Mouse (Mus musculus): ENCODE data around the gene Adarb1. TPM values are rescaled to one million over a fixed set of nuclear protein-coding genes. Genes with fewer than 3 reads are reported as not detected.
A peak's percentile ranks its signal among the peaks of the same experiment; 100 is the strongest.

Gene Adarb1
- polyA plus RNA-seq, 2 experiments from 2014 or later = 0.71 to 1.0 TPM

DNA sequence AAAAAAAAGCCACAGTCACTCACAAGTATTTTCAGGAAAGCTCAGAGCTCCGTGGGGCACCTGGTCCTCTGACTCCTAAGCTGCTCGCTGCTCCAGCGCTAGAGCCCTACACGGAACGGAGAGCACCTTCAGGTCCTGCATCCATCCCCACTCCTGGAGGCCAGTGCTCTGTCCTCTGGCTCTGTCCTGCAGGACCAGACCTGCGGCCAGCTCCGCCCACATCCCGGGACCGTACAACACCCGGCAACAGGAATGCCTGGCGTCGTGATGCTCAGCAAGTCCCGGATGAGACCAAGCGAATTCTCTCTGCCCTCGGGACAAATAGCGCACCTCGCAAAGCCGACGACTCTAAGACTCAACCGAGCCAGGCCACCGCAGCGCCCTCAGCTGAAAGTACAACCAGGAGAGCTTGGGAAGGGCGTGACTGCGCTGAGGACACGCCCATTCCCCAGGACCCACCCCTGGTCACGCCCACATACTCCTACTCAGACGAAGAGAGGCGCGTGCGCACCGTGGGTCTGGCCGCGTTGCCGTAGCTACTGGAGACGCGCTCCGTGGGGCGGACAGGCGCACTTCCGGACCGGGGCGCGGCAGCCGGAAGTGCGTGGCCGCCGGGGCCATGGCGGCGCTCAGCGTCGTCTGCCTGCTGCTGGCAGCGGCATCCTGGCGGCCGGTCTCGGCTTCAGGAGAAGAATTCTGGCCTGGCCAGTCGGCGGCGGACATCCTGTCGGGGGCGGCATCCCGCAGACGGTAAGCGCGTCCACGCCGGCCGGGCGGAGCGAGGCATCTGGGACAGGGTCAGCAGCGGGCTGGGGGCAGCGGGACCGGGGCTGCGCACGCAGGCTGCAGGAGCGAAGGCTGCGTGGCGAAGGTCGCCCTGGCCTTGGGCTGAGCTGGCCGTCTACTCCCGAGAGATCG is 159.1 kb downstream of the Adarb1 start, which contains the start of gene Pofut2:
Pofut2 (plus strand) TSS at position 515 of the 918 bp plus-strand sequence.
- peak; percentile 95 for ATAC-seq

DNA sequence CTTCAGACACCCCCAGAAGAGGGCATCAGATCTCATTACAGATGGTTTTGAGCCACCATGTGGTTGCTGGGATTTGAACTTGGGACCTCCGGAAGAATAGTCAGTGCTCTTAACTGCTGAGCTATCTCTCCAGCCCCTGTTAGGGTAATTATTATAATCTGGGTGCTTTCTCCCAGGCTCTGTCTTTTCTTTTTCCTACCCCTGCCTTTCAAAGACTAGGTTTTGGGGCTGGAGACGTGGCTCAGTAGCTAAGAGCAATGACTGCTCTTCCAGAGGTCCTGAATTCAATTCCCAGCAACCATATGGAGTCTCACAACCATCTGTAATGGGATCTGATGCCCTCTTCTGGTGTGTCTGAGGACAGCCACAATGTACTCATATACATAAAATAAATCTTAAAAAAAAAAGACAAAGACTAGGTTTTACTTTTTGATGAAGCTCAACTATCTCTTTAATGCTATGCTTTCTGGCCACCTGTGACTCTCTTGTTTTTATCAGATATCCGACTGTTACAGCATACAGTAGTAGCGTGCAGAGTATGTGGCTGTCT is 160.0 kb downstream of the Adarb1 start:
- no peak for ATAC-seq

DNA sequence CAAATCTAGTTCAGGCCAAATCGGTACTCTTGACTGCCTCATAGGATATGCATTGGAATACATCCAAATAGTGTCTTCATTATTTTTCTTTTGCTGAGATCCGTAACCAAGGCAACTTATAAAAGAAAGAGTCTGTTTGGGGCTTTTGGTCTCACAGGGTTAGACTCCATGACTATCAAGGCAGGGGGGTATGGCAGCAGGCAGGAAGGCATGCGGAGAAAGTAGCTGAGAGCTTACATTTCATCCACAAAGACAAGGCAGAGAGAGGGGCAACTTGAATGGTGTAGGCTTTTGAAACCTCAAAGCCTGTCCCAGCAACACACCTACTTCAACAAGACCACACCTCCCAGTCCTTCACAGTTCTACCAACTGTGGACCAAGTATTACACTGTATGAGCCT is 162.4 kb downstream of the Adarb1 start:
- no peak for ATAC-seq

DNA sequence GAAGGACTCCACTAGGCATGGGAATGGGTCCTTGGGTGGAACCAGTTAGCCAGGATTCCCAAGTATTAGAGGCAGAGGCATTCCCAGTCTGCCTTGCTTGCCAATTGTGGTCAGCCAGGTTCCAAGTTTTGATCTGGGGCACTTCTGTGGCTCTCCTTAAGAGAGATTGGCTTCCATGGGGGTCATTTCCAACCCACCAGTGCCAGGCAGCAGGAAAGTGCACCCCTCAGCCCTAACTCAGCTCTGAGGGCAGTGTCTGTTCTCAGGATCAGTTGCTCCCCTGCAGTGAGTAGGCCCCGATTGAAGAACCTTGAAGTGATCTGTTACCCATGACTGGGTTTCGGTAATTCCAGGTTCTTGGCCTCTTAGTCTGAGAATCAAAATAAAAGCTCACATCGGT is 162.8 kb downstream of the Adarb1 start:
- no peak for ATAC-seq

DNA sequence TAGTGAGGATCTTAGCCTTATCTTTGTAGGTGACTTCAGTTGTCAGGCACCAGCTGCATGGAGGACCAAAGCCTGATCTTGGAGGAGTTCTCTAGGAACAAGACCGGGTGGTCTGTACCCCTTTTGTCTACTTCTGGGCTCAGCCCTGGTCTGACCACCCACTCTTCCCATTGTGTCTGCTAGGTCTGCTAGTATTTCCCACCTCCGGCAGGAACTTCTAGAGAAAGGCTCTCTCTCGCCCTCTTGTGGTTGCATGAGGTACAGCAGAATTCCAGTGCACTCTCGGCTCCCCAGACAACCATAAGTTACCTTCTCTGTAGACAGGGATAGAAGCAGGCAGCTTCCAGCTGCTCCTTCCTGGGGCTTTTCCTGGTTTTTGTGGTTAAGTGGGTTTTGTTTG is 165.3 kb downstream of the Adarb1 start:
- peak; percentile 59 for ATAC-seq

DNA sequence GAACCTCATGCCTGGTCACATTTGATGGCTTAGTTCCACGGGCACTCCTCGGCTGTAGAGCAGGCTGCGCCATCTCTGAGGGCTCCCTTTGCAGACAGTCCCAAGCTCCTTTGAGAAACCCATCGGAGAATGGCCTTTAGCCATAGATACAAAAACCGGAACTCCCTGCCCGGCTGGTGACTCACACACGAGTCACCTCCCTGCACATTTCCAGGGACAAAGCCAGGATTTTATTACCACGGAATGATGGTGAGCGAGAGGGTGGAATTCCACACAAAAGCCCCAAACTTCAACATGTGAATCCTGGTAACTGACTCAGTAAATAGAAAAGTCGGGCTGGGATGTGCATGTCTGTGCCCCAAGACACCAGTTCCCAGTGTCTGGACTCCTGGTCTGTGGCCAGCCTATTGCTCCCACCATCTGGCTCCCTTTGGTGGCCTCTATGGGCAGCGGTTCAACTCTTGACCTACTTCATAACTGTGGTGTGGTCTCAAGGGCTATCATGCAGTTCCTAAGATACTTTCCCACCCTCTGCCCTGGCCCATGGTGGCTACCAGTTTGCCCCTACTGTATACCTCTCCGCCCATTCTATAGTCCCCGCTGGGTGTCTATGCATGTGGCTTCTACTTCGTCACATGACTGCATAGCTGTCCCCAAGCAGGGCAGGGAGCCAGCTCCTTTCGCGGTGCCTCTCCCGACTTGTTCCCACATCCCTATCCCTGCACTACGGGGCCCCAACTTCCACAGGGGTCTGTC is 166.1 kb downstream of the Adarb1 start:
- no peak for ATAC-seq

DNA sequence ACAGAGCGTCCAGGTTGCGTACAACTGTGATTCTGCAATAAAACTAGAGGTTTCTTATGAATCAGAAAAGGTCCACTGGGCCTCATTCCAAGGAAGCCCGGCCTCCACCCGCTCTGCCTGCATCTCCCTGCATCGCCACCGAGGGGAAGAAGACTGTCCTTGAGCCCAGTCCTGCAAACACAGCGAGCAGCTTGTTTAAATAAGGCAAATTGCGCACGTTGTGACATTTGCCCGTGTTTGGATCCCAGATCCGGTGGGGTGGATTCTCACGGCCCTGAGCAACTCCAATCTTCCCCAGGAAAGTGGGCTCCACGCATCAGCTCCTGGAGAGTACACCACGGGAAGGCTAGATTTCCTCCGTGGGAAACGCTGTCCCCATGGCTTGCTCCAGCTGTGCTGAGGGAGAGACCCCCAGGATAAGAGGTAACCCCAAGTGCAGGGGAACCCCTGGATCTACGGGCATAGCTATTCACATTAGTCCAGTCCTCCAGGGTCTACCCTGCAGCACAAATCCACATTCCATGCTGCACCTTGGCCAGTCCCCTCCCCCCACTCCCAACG is 166.8 kb downstream of the Adarb1 start:
- no peak for ATAC-seq

DNA sequence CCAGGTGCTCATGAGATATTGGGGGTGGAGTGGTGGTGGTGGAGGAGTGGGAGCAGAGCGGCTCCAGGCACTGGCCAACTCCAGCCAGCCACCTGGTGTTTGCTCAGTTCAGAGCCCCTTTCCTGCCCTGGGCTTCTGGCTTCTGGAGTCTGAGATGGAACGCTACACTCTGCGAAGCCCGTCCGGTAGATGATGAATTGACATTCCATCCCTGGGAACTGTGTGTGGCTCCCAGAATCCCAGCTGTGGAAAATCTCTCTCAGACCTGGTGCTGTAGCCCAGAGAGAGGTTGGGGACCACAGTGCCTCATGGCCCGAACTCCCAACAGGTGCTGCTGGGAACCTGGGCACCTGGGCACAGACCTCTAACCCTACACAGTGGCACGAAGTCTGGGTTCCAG is 170.4 kb downstream of the Adarb1 start:
- no peak for ATAC-seq

DNA sequence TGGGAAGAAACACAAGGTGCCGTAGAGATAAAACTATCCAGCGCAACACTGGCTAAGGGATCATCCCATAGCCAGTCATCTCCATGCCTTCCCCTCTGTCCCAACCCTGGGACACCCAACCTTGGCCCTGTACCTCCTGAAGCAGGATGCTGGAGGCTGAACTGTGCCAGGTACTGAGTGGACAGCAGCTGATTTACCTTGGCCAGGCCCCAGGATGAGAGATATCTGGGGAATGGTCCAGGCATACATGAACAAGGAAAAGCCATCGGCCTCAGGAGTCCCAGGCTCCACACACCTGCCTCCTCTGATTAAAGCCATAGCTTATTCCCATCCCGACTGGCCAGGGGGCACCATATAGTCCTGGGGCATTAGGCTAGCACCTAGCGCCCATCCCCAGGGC is 171.0 kb downstream of the Adarb1 start:
- no peak for ATAC-seq

DNA sequence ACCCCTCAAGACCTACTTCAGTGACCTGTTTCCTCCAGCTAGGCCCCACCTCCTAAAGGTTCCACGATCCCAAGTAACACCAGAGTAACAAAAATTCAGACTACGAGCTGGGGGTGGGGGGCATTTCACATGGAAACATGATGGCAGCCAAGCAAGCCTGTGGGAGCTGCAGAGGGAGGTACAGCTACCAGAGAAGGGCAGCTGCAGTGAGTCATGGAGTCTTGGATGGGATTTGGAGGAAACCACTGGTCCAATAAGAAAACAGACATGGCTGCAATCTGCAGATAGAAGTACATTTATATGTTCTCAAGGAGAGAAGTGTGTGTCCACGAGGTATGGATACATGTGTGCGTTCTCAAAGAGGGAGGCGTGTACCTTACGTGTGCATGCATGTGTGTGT is 173.3 kb downstream of the Adarb1 start:
- no peak for ATAC-seq

DNA sequence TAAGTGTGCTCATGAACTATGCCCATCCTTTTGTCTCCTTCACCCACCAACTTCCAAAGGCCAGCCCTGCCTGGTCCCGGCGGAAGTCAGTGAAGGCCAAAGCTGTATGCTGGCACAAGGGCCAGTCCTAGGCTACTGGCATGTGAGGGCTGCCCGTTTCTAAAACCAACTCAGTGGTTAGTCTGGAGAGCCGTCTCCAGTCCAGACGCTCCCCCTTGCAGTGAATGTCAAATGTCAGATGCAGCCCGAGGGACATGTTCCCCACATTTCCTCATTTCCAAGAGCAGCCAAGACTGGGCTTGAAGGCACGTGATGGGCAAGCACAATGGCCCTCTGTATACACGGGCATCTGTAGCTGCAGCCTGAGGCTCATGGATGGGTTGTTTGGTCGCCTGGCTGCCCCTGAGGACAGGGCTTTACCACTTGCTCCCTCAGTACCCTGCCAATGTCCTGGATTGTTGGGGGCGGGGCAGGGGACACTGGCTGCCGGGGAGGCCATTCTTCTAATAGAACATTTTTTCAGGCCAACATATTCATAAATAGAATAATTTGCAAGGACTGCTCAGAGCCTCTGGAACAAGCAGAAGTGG is 174.4 kb downstream of the Adarb1 start:
- no peak for ATAC-seq

DNA sequence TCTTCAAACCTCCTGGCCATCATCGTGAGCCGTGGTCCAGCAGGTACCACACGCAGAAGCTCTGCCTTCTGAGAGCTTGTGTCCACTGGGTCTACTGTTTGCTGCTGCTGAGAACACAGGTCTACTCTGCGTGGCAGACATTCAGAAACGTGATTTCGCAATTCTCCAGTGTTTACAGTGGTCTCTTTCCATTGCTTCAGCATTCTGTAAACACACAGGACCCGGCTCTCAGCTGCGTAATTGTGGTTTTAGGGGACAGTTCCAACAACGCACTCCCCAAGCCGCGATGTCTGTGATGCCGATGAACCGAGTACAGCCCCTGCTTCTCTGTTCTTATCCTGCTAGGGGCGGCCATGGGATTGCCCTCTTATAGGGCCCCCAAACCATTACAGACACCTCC is 175.2 kb downstream of the Adarb1 start:
- ATAC-seq = no peak

DNA sequence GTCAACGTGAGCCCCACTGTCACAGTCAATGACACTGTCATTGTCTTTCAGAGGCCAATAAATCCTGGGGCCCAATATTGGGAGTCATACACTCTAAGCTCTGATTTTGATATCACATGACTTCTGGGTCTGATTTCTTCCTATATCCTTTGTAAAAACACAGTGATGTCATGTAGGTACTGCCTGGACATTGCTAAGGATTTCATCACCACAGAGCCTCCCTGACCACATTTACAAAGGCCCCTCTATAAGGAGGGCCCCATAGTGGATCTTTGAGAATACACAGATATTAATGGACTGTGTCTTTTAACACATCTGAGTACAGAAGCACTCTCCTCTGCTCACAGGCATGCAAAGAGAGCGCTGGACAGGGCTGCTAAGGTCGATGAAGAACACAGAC is 175.7 kb downstream of the Adarb1 start:
- no peak for ATAC-seq

DNA sequence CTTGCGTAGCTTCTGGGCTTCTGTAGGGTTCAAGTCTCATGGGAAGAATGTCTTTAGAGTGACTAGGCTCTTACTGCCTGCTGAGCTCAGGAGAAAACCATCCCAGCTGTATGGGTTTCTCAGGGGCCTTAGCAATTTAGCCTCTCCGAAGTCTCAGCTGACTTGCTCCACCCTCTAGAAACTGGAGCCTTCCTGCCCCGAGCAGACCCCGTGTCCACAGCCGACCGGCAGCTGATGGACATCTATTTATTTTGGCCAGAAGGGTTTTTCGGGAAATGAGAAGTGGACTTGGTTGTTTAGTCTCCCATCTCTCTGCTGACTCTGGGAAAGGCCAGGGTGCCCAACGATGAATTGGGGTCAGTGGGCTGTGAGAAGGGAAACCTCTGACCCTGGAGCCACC is 177.3 kb downstream of the Adarb1 start:
- no peak for ATAC-seq

Other genes starting within 250 kb of the Adarb1 start
- gene Pofut2, start 159.1 kb downstream of the Adarb1 start, polyA plus RNA-seq (2017; shearing (Covaris generic)) = 10 to 100 TPM; 18.5 to 19.9 TPM
- gene Fam207a, start 97.5 kb upstream of the Adarb1 start, polyA plus RNA-seq (2017; shearing (Covaris generic)) = 10 to 100 TPM; 15.2 to 15.3 TPM
- 100 to 1,000 TPM; 375 to 386 TPM for gene Itgb2, start 112.0 kb upstream of the Adarb1 start, polyA plus RNA-seq (2017; shearing (Covaris generic))
- 10 to 100 TPM; 85.6 to 92.6 TPM for gene Pttg1ip, start 163.4 kb upstream of the Adarb1 start, polyA plus RNA-seq (2017; shearing (Covaris generic))
- 10 to 100 TPM; 75.5 to 83.8 TPM for gene Sumo3, start 187.8 kb upstream of the Adarb1 start, polyA plus RNA-seq (2017; shearing (Covaris generic))
- 1 to 10 TPM in 1 of 2 experiments, not detected in 1; 6.5 TPM for gene Gm49325, start 187.9 kb upstream of the Adarb1 start, polyA plus RNA-seq (2017; shearing (Covaris generic))
- 10 to 100 TPM; 36.5 to 39.3 TPM for gene Ube2g2, start 204.0 kb upstream of the Adarb1 start, polyA plus RNA-seq (2017; shearing (Covaris generic))

Data from activated CD4-positive, CD25-positive, alpha-beta regulatory T cell, adult 4 months (primary cell).